Mouse (Mus musculus) heart, postnatal 0 days (tissue): ENCODE data around the gene Mettl26.

Experiments
- CTCF ChIP-seq: IDR thresholded peaks from 2 replicates; pipeline ENCODE4 v1.5.1; 2016; ENCODE audit warnings: antibody characterized with exemption, control low read depth, low read depth
- EP300 ChIP-seq: IDR thresholded peaks from 2 replicates; pipeline ENCODE4 v1.6.1; 2016; ENCODE audit warnings: antibody characterized with exemption, low read depth

- no peak for TF ChIP-seq CTCF
- TF ChIP-seq EP300 = no peak
Observed at GRCm38 (mm10) chr17:25869954-25870353, 4.9 kb upstream of the Mettl26 start.
